Mouse (Mus musculus): ENCODE measurements around the gene 2310009B15Rik. TPM values are rescaled to one million over a fixed set of nuclear protein-coding genes. Genes with fewer than 3 reads are reported as not detected.

The 2310009B15Rik gene
- polyA plus RNA-seq, 1 experiment: 4.5 TPM

GRCm38 (mm10) chr1:138850823-138851222, 5.8 kb downstream of the 2310009B15Rik start:
- H3K9me3 ChIP-seq (ENCODE audit: control insufficient read depth, low read length): peaks cover 6% of the 10 kb centered on the region; the same call in 1 of the 2 replicates
- peaks cover 54% of the 10 kb centered on the region for H3K27me3 ChIP-seq (ENCODE audit: control insufficient read depth)
- no peak for TF ChIP-seq TAL1 (IDR thresholded peaks at IDR 0.05; ENCODE audit: low read length)
- H3K36me3 ChIP-seq (ENCODE audit: control insufficient read depth): no peaks in the 10 kb centered on the region; the same call in 1 of the 2 replicates
- no peak overlapping the region for H3K4me3 ChIP-seq (replicated peaks)
- peaks cover 7% of the 10 kb centered on the region for H3K4me1 ChIP-seq (ENCODE audit: control insufficient read depth)

GRCm38 (mm10) chr1:138850161-138850539, 6.5 kb downstream of the 2310009B15Rik start:
- Histone ChIP-seq H3K27me3 (ENCODE audit: control insufficient read depth) (peaks cover 61% of the 10 kb centered on the region), H3K36me3 (ENCODE audit: control insufficient read depth) (no peaks in the 10 kb centered on the region; the same call in 1 of the 2 replicates), H3K4me3 (replicated peaks) (no peak overlapping the region), H3K9me3 (ENCODE audit: control insufficient read depth, low read length) (peaks cover 6% of the 10 kb centered on the region; the same call in 1 of the 2 replicates), H3K4me1 (ENCODE audit: control insufficient read depth) (peaks cover 5% of the 10 kb centered on the region)
- TF ChIP-seq GATA1 (IDR thresholded peaks at IDR 0.05; ENCODE audit: low read length) (no peak), TAL1 (IDR thresholded peaks at IDR 0.05; ENCODE audit: low read length) (no peak)

DNA sequence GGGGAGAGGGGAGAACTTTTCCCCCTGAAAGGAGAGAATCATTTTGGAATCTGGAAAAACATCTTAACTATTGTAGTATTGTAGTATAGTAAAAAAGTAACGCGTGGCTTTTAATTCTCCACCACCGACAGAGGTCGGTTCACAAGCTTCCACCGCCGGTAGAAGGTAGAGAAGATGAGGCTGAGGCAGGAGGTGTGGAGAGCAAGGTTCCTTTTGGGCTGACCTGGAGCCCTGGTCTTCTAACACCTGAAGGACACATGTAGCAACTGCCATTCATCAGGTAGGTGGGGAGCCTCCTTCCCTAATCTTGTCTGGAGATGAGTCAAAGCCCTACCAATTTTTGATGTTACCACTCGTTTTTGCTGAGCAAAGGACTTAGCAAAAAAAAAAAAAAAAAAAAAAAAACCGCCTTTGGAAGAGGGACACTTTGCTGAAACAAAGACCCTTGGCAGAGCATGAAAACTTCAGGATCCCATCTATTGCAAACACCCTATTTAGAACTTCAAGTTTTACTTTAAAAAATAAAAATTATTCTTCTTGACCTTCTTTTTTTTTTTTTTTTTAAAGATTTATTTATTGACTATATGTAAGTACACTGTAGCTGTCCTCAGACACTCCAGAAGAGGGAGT, 7.0 kb downstream of the 2310009B15Rik start:
- TF ChIP-seq TAL1 (IDR thresholded peaks at IDR 0.05; ENCODE audit: low read length) (no peak), GATA1 (IDR thresholded peaks at IDR 0.05; ENCODE audit: low read length) (no peak)
- H3K4me1 ChIP-seq (ENCODE audit: control insufficient read depth): no peaks in the 10 kb centered on the region; the same call in 1 of the 2 replicates
- peaks cover 6% of the 10 kb centered on the region; the same call in 1 of the 2 replicates for H3K9me3 ChIP-seq (ENCODE audit: control insufficient read depth, low read length)
- H3K36me3 ChIP-seq (ENCODE audit: control insufficient read depth): no peaks in the 10 kb centered on the region; the same call in 1 of the 2 replicates
- no peak overlapping the region for H3K4me3 ChIP-seq (replicated peaks)
- peaks cover 66% of the 10 kb centered on the region for H3K27me3 ChIP-seq (ENCODE audit: control insufficient read depth)

DNA sequence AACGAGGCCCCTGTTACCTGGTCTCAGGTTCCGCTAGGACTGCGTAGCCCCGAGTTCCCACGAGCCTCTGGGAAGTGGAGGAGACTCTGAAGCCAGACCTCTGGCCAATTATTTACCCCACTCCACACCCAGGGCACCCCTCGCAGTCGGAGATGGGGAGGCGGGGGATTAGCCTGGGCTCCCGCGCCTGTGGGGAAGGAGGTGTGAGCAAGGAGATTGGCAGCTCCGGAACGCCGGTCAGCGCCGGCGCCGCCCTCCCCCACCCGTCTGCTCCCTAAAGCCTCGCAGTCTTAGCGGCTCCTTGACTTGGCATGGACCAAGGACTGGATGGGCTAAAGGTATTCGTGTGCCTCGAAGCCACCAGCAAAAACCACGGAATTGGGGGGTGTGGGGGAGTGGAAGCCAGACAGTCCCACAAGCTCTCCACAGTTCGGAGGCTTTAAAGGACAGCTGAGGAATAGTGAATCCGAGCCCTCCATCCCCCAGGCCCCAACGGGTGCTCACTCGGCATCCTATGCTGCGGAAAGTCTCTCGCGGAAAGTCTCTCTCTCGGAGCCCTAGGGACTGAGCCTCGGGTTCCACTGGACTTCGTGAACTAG, 8.0 kb downstream of the 2310009B15Rik start, which contains the start of gene Lhx9:
Lhx9 (minus strand) TSS at position 67 of the 599 bp plus-strand sequence.
- no peaks in the 10 kb centered on the region; the same call in 1 of the 2 replicates for H3K36me3 ChIP-seq (ENCODE audit: control insufficient read depth)
- H3K4me3 ChIP-seq (replicated peaks): no peak within 1 kb of the TSS
- no peaks in the 10 kb centered on the region; the same call in 1 of the 2 replicates for H3K4me1 ChIP-seq (ENCODE audit: control insufficient read depth)
- H3K9me3 ChIP-seq (ENCODE audit: control insufficient read depth, low read length): peaks cover 6% of the 10 kb centered on the region; the same call in 1 of the 2 replicates
- TF ChIP-seq TAL1 (IDR thresholded peaks at IDR 0.05; ENCODE audit: low read length): no peak
- no peak for TF ChIP-seq GATA1 (IDR thresholded peaks at IDR 0.05; ENCODE audit: low read length)
- H3K27me3 ChIP-seq (ENCODE audit: control insufficient read depth): peaks cover 76% of the 10 kb centered on the region

DNA sequence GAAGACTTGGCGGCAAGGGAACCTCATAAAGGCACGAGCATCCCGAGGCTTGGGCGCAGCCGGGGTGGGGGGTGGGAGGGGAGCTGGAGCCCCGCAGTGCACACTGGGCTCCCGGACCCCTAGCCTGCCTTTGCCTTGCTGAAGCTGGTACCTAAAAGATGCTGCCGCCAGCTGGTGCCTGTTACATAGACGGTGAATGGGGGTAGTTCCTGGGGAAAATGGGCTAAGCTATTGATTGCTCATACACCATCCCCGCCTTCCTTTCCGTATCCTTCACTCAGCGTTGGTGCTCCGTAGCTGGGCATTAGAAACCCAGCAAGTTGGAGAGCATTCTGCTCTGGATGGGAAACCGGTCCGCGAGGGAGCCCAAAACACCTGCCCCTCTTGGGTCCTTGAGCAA, 8.6 kb downstream of the 2310009B15Rik start:
- Histone ChIP-seq H3K4me3 (replicated peaks) (no peak overlapping the region), H3K9me3 (ENCODE audit: control insufficient read depth, low read length) (peaks cover 9% of the 10 kb centered on the region; the same call in 1 of the 2 replicates)

GRCm38 (mm10) chr1:138847146-138847545, 9.5 kb downstream of the 2310009B15Rik start:
- Histone ChIP-seq H3K27me3 (ENCODE audit: control insufficient read depth) (peaks cover 91% of the 10 kb centered on the region), H3K9me3 (ENCODE audit: control insufficient read depth, low read length) (peaks cover 9% of the 10 kb centered on the region; the same call in 1 of the 2 replicates), H3K4me3 (replicated peaks) (no peak overlapping the region), H3K4me1 (ENCODE audit: control insufficient read depth) (no peaks in the 10 kb centered on the region; the same call in 1 of the 2 replicates), H3K36me3 (ENCODE audit: control insufficient read depth) (no peaks in the 10 kb centered on the region; the same call in 1 of the 2 replicates)
- TF ChIP-seq TAL1 (IDR thresholded peaks at IDR 0.05; ENCODE audit: low read length) (no peak), GATA1 (IDR thresholded peaks at IDR 0.05; ENCODE audit: low read length) (no peak)

More for the DNA sequence above, 8.6 kb downstream of the 2310009B15Rik start:
- Histone ChIP-seq H3K36me3 (ENCODE audit: control insufficient read depth) (no peaks in the 10 kb centered on the region; the same call in 1 of the 2 replicates), H3K4me1 (ENCODE audit: control insufficient read depth) (no peaks in the 10 kb centered on the region; the same call in 1 of the 2 replicates), H3K27me3 (ENCODE audit: control insufficient read depth) (peaks cover 82% of the 10 kb centered on the region)
- TF ChIP-seq GATA1 (IDR thresholded peaks at IDR 0.05; ENCODE audit: low read length) (no peak), TAL1 (IDR thresholded peaks at IDR 0.05; ENCODE audit: low read length) (no peak)

GRCm38 (mm10) chr1:138846581-138846980, 10.1 kb downstream of the 2310009B15Rik start:
- H3K4me1 ChIP-seq (ENCODE audit: control insufficient read depth): no peaks in the 10 kb centered on the region; the same call in 1 of the 2 replicates
- no peaks in the 10 kb centered on the region; the same call in 1 of the 2 replicates for H3K36me3 ChIP-seq (ENCODE audit: control insufficient read depth)
- peaks cover 9% of the 10 kb centered on the region; the same call in 1 of the 2 replicates for H3K9me3 ChIP-seq (ENCODE audit: control insufficient read depth, low read length)
- peaks cover 96% of the 10 kb centered on the region for H3K27me3 ChIP-seq (ENCODE audit: control insufficient read depth)
- H3K4me3 ChIP-seq (replicated peaks): no peak overlapping the region
- TF ChIP-seq TAL1 (IDR thresholded peaks at IDR 0.05; ENCODE audit: low read length): no peak
- TF ChIP-seq GATA1 (IDR thresholded peaks at IDR 0.05; ENCODE audit: low read length): no peak

- Histone ChIP-seq H3K4me3 (replicated peaks) (no peak overlapping the region), H3K36me3 (ENCODE audit: control insufficient read depth) (no peaks in the 10 kb centered on the region; the same call in 1 of the 2 replicates), H3K27me3 (ENCODE audit: control insufficient read depth) (peaks cover 99% of the 10 kb centered on the region), H3K9me3 (ENCODE audit: control insufficient read depth, low read length) (peaks cover 9% of the 10 kb centered on the region; the same call in 1 of the 2 replicates), H3K4me1 (ENCODE audit: control insufficient read depth) (no peaks in the 10 kb centered on the region; the same call in 1 of the 2 replicates)
- TF ChIP-seq GATA1 (IDR thresholded peaks at IDR 0.05; ENCODE audit: low read length) (no peak), TAL1 (IDR thresholded peaks at IDR 0.05; ENCODE audit: low read length) (no peak)
Measured at GRCm38 (mm10) chr1:138846131-138846530, 10.5 kb downstream of the 2310009B15Rik start.

DNA sequence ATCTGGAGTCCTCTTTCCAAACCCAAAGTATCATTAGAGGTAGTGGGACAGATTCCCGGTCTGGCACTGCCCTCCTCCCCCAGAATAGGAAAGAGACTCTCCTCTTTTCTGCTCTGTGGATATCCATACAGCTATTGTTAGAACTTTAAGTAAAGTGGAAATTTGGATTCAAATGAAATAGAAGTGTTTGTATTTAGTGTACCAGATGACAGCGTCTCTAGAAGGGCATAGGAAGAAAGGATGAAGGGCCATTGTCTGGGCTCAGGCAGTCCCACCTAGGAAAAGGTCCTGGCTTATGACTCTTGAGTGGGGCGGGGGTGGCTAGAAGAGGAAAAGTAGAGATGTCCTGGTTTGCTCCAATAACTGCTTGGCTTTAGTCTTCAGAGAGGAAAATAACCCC, 11.2 kb downstream of the 2310009B15Rik start:
- Histone ChIP-seq H3K27me3 (ENCODE audit: control insufficient read depth) (peaks cover 99% of the 10 kb centered on the region), H3K9me3 (ENCODE audit: control insufficient read depth, low read length) (peaks cover 9% of the 10 kb centered on the region; the same call in 1 of the 2 replicates), H3K4me3 (replicated peaks) (no peak overlapping the region), H3K4me1 (ENCODE audit: control insufficient read depth) (no peaks in the 10 kb centered on the region; the same call in 1 of the 2 replicates), H3K36me3 (ENCODE audit: control insufficient read depth) (no peaks in the 10 kb centered on the region)
- TF ChIP-seq GATA1 (IDR thresholded peaks at IDR 0.05; ENCODE audit: low read length): no peak
- no peak for TF ChIP-seq TAL1 (IDR thresholded peaks at IDR 0.05; ENCODE audit: low read length)

Measured in erythroblast, embryonic 14.5 days (primary cell).